Mouse (Mus musculus) CH12.LX (cell line): ENCODE measurements around the gene Tet2. TPM values are rescaled to one million over a fixed set of nuclear protein-coding genes. Genes with fewer than 3 reads are reported as not detected.
A peak's percentile ranks its signal among the peaks of the same experiment; 100 is the strongest.

Experiments used
- DNase-seq: peaks from one replicate; pipeline ENCODE4 v3.0.0-alpha.2; 2013; ENCODE audit errors: extremely low read depth
- H3K27ac ChIP-seq: 2 replicates; pipeline ENCODE4 v1.5.1; 2012; ENCODE audit warnings: low read depth, mild to moderate bottlenecking, control low read depth, moderate library complexity; ENCODE audit not compliant: insufficient read depth
- H3K27me3 ChIP-seq: replicated peaks from 2 replicates; pipeline ENCODE3; 2012; ENCODE audit warnings: inconsistent platforms
- H3K36me3 ChIP-seq, 2 experiments: replicated peaks in 1 of 2; 2 replicates each; pipeline versions ENCODE3 to v1.6.1; 2012; ENCODE audit warnings: inconsistent platforms in 1 of 2, low read length in 1 of 2, mild to moderate bottlenecking in 1 of 2, mixed read lengths in 1 of 2, moderate library complexity in 1 of 2; ENCODE audit not compliant: control insufficient read depth in 1 of 2, insufficient read depth in 1 of 2
- H3K4me1 ChIP-seq, 2 experiments: 2 replicates each; pipeline ENCODE4 v1.6.1; 2012; ENCODE audit warnings: inconsistent platforms in 1 of 2, moderate library complexity in 1 of 2; ENCODE audit not compliant: insufficient read depth in 2 of 2, control insufficient read depth in 1 of 2
- H3K4me2 ChIP-seq: 2 replicates; pipeline ENCODE4 v1.6.1; 2012; ENCODE audit warnings: low read depth, mild to moderate bottlenecking, control low read depth; ENCODE audit not compliant: poor library complexity, insufficient read depth, severe bottlenecking
- H3K4me3 ChIP-seq, 3 experiments: fragments of 150-350 bp in 1 of 3; sonication (generic) in 1 of 3; replicated peaks in 1 of 3; 2 replicates each; pipeline versions ENCODE3 to v1.5.1; 2011 to 2012; ENCODE audit warnings: low read depth in 2 of 3, low read length in 2 of 3, mild to moderate bottlenecking in 2 of 3, moderate library complexity in 2 of 3, control low read depth in 1 of 3, improper control_type of control experiment in 1 of 3, inconsistent platforms in 1 of 3, mixed read lengths in 1 of 3; ENCODE audit not compliant: poor library complexity in 1 of 3
- H3K79me2 ChIP-seq: replicated peaks from 2 replicates; pipeline ENCODE4 v1.6.1; 2012; ENCODE audit warnings: mild to moderate bottlenecking, moderate library complexity; ENCODE audit not compliant: control insufficient read depth, poor library complexity, insufficient read depth, severe bottlenecking; ENCODE audit errors: extremely low read depth
- H3K9ac ChIP-seq: 2 replicates; pipeline ENCODE4 v1.6.1; 2012; ENCODE audit warnings: low read depth, mild to moderate bottlenecking, control low read depth, moderate library complexity; ENCODE audit not compliant: insufficient read depth
- H3K9me3 ChIP-seq: replicated peaks from 2 replicates; pipeline ENCODE3; 2012; ENCODE audit warnings: low read length, inconsistent platforms, mixed read lengths
- BHLHE40 ChIP-seq: IDR thresholded peaks from 2 replicates; pipeline ENCODE4 v1.6.1; 2011; ENCODE audit warnings: mild to moderate bottlenecking, low read depth, low read length, improper control_type of control experiment
- CHD1 ChIP-seq: IDR thresholded peaks from 2 replicates; pipeline ENCODE4 v1.6.1; 2012; ENCODE audit warnings: low read depth, low read length, improper control_type of control experiment, inconsistent platforms
- JUN ChIP-seq: IDR thresholded peaks from 2 replicates; pipeline ENCODE4 v1.6.1; 2011; ENCODE audit warnings: low read depth, mild to moderate bottlenecking, low read length, improper control_type of control experiment, moderate library complexity; ENCODE audit not compliant: insufficient read depth
- KAT2A ChIP-seq: IDR thresholded peaks from 2 replicates; pipeline ENCODE4 v1.6.1; 2012; ENCODE audit warnings: low read length, improper control_type of control experiment, inconsistent platforms; ENCODE audit not compliant: insufficient replicate concordance
- MAFK ChIP-seq: IDR thresholded peaks from 2 replicates; pipeline ENCODE4 v1.6.1; 2011; ENCODE audit warnings: low read length, improper control_type of control experiment; ENCODE audit not compliant: insufficient replicate concordance
- MEF2A ChIP-seq: IDR thresholded peaks from 2 replicates; pipeline ENCODE4 v1.6.1; 2014; ENCODE audit warnings: low read depth, mild to moderate bottlenecking, inconsistent platforms, low read length, improper control_type of control experiment, borderline replicate concordance
- MXI1 ChIP-seq: IDR thresholded peaks from 2 replicates; pipeline ENCODE4 v1.6.1; 2011; ENCODE audit warnings: mild to moderate bottlenecking, low read depth, low read length, improper control_type of control experiment
- MYC ChIP-seq: IDR thresholded peaks from 2 replicates; pipeline ENCODE4 v1.6.1; 2011; ENCODE audit warnings: low read depth, mild to moderate bottlenecking, improper control_type of control experiment, low read length
- NELFE ChIP-seq: IDR thresholded peaks from 2 replicates; pipeline ENCODE4 v1.6.1; 2011; ENCODE audit warnings: low read depth, low read length, improper control_type of control experiment
- NRF1 ChIP-seq: IDR thresholded peaks from 2 replicates; pipeline ENCODE4 v1.6.1; 2014; ENCODE audit warnings: low read depth, mild to moderate bottlenecking, inconsistent platforms, low read length, improper control_type of control experiment, moderate library complexity
- PAX5 ChIP-seq: IDR thresholded peaks from 2 replicates; pipeline ENCODE4 v1.6.1; 2012; ENCODE audit warnings: low read length, inconsistent platforms, mixed read lengths
- POLR2A ChIP-seq: IDR thresholded peaks from 2 replicates; pipeline ENCODE4 v1.6.1; 2011; ENCODE audit warnings: low read depth, mild to moderate bottlenecking, improper control_type of control experiment, low read length
- RCOR1 ChIP-seq: conservative IDR thresholded peaks from 2 replicates; pipeline ENCODE4 v1.6.1; 2012; ENCODE audit warnings: low read depth, mild to moderate bottlenecking, inconsistent platforms, low read length, improper control_type of control experiment
- SIN3A ChIP-seq: IDR thresholded peaks from 2 replicates; pipeline ENCODE4 v1.6.1; 2012; ENCODE audit warnings: low read length, improper control_type of control experiment, inconsistent platforms
- SMC3 ChIP-seq: IDR thresholded peaks from 2 replicates; pipeline ENCODE4 v1.6.1; 2011; ENCODE audit warnings: low read depth, low read length, improper control_type of control experiment
- TBP ChIP-seq: conservative IDR thresholded peaks from 2 replicates; pipeline ENCODE4 v1.6.1; 2011; ENCODE audit warnings: low read depth, low read length, improper control_type of control experiment
- UBTF ChIP-seq: IDR thresholded peaks from 2 replicates; pipeline ENCODE4 v1.6.1; 2012; ENCODE audit warnings: low read depth, mild to moderate bottlenecking, inconsistent platforms, low read length, improper control_type of control experiment, moderate library complexity
- USF2 ChIP-seq: conservative IDR thresholded peaks from 2 replicates; pipeline ENCODE4 v1.6.1; 2011; ENCODE audit warnings: low read depth, low read length, improper control_type of control experiment
- ZC3H11A ChIP-seq: IDR thresholded peaks from 2 replicates; pipeline ENCODE4 v1.6.1; 2012; ENCODE audit warnings: low read depth, mild to moderate bottlenecking, inconsistent platforms, low read length, improper control_type of control experiment
- dilution Hi-C: fragments of 300-500 bp; cut with MboI; formaldehyde crosslinking; loops from 2 replicates; pipeline ENCODE4 v1.14.3; 2020; ENCODE audit warnings: low sequenced_read_pairs; ENCODE audit not compliant: extremely low pct_unique_long_range_greater_than_20kb, extremely low pct_ligation_motif_present
- in situ Hi-C: fragments of 300-500 bp; cut with MboI; formaldehyde crosslinking; loops from 3 replicates; pipeline ENCODE4 v1.14.3; 2019; ENCODE audit warnings: low sequenced_read_pairs, low pct_ligation_motif_present, low pct_unique_long_range_greater_than_20kb, mixed read lengths
- polyA plus RNA-seq: library from polyadenylated mRNA; unstranded; fragments of >175 nt; gene quantifications from 2 replicates; pipeline ENCODE4 v1.2.1, GENCODE M21; 2012; ENCODE audit warnings: low read depth; ENCODE audit not compliant: insufficient read length
- total RNA-seq, 2 experiments: library from RNA; depleted of rRNA; stranded (reverse); fragments of 300-350 nt in 1 of 2; fragments of >200 nt in 1 of 2; gene quantifications; 2 replicates each; pipeline ENCODE4 v1.2.3; 2012 to 2014

Gene Tet2
- total and polyA plus RNA-seq, 3 experiments: 38.5 to 78.5 (median 51.3) TPM

DNA sequence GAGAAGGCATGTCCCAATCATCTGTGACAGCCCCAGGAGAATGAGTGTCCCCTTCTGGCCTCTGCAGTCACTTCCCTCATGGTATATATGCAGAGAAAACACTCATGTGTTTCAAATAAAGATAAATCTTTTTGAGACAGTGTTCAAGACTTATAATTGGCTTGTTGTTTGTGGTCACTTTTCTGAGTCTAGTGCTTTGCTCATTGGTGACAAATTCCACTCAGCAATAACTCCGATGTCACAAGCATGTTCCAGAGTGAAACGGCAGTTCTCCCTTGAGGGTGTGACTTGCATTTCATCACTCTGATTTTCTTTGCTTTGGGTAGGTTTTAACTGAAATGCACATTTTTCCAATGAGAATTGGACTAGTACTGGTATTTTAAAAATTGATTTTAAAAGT lies 40.1 kb upstream of the Tet2 start:
- in situ Hi-C loops (loop anchor here (5.0 to 25.0 kb wide), 3 partner anchors 82 to 248 kb away; no protein-coding TSS in a partner anchor), dilution Hi-C loops (no loop called here)
- Histone ChIP-seq H3K4me3 (no peak overlapping the region), H3K4me2 (peak overlapping the region; percentile 31; the same call in 1 of the 2 replicates), H3K9ac (peak overlapping the region; percentile 4), H3K36me3 (no peaks in the 10 kb centered on the region), H3K27me3 (no peaks in the 10 kb centered on the region), H3K27ac (peak overlapping the region; percentile 58), H3K9me3 (no peaks in the 10 kb centered on the region), H3K4me1 (peaks cover 38 to 90% of the 10 kb centered on the region in 2 experiments), H3K79me2 (no peaks in the 10 kb centered on the region)
- TF ChIP-seq KAT2A (no peak), SIN3A (no peak), MYC (no peak), POLR2A (no peak), NRF1 (no peak), USF2 (no peak), TBP (0 out of 2 replicates have a peak, but pooled peaks have one; percentile 17)
- DNase-seq: no peak

DNA sequence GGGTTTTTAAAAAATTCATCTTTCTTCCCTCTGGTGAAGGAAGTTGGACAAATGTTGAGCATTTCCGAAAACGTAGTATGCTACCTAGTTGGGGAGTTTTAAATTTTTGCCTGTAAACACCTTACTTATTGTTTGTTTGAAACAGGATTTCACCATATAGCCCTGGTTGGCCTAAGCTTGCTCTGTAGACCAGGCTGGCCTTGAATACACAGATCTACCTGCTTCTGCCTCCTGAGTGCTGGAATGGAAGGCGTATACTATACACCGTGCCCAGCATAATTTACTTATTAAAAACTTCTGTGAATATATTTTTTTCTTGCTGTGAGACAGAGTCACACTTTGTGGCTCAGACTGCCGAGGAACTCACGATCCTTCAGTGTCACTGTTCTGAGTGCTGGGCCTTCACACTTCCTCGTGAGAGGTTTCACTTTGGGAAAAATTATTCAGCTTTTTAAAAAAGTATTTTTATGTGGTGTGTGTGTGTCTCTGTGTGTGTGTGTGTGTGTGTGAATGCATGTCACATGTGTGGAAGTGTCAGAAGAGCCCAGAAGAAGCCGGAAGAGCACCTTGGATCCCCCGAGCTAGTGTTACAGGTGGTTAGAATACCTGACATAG lies 38.6 kb upstream of the Tet2 start:
- H3K27me3 ChIP-seq: no peaks in the 10 kb centered on the region
- peak overlapping the region; percentile 93 for H3K4me2 ChIP-seq
- peak overlapping the region; percentile 70 for H3K9ac ChIP-seq
- in situ Hi-C loops (loop anchor here (5.0 to 25.0 kb wide), 2 partner anchors 174 to 246 kb away; no protein-coding TSS in a partner anchor), dilution Hi-C loops (no loop called here)
- no peaks in the 10 kb centered on the region for H3K36me3 ChIP-seq
- TF ChIP-seq MEF2A (no peak), MAFK (no peak), ZC3H11A (no peak), PAX5 (no peak), USF2 (peak; percentile 15), BHLHE40 (no peak), MXI1 (no peak), SMC3 (no peak), NELFE (no peak), UBTF (peak; percentile 92; the same call in 1 of the 2 replicates), RCOR1 (no peak), CHD1 (no peak), NRF1 (no peak), JUN (no peak), POLR2A (peak; percentile 33; the same call in 1 of the 2 replicates)
- no peaks in the 10 kb centered on the region for H3K79me2 ChIP-seq
- no peak overlapping the region for H3K4me3 ChIP-seq
- peak; percentile 81 for DNase-seq
- peaks cover 34 to 90% of the 10 kb centered on the region in 2 experiments for H3K4me1 ChIP-seq
- peak overlapping the region; percentile 94 for H3K27ac ChIP-seq
- H3K9me3 ChIP-seq: no peaks in the 10 kb centered on the region
